Mouse (Mus musculus) limb, embryonic 14.5 days (tissue): ENCODE measurements at regions not wholly inside any gene's neighbourhood (a gene's known extent, or its start where the extent isn't known, plus 50 kb on each side); places are given as distances from the start of the nearest gene placed in this dataset.

Experiments
- ATAC-seq: fragments of 200-750 bp; cut with Nextera tagmentation; 2 replicates; pipeline ENCODE4 v1.8.0; 2017; ENCODE audit warnings: low read depth, moderate number of reproducible peaks, moderate TSS enrichment; ENCODE audit not compliant: low FRiP score
- DNase-seq: peaks from one replicate; pipeline ENCODE4 v3.0.0-alpha.2; 2015; ENCODE audit warnings: low spot score
- H3K27ac ChIP-seq: fragments of 300-500 bp; sonication (generic); replicated peaks from 2 replicates; pipeline ENCODE4 v1.5.1; 2014; ENCODE audit warnings: low read depth, mild to moderate bottlenecking, low read length, moderate library complexity, mixed read lengths
- H3K27me3 ChIP-seq: fragments of 300-500 bp; sonication (generic); 2 replicates; pipeline ENCODE4 v1.6.1; 2014; ENCODE audit warnings: low read length, mixed read lengths; ENCODE audit not compliant: control insufficient read depth, insufficient read depth
- H3K36me3 ChIP-seq: fragments of 300-500 bp; sonication (generic); 2 replicates; pipeline ENCODE4 v1.6.1; 2014; ENCODE audit warnings: mild to moderate bottlenecking, low read length, moderate library complexity, mixed read lengths; ENCODE audit not compliant: control insufficient read depth, insufficient read depth
- H3K4me1 ChIP-seq: fragments of 300-500 bp; sonication (generic); 2 replicates; pipeline ENCODE4 v1.6.1; 2014; ENCODE audit warnings: antibody characterized with exemption, low read length, mixed read lengths; ENCODE audit not compliant: control insufficient read depth, insufficient read depth
- H3K4me2 ChIP-seq: fragments of 300-500 bp; sonication (generic); replicated peaks from 2 replicates; pipeline ENCODE4 v1.6.1; 2014; ENCODE audit warnings: low read depth, mild to moderate bottlenecking, low read length, moderate library complexity; ENCODE audit not compliant: severe bottlenecking
- H3K4me3 ChIP-seq: fragments of 300-500 bp; sonication (generic); replicated peaks from 2 replicates; pipeline ENCODE4 v1.5.1; 2014; ENCODE audit warnings: low read length
- H3K9ac ChIP-seq: fragments of 300-500 bp; sonication (generic); 2 replicates; pipeline ENCODE4 v1.6.1; 2014; ENCODE audit warnings: mild to moderate bottlenecking, low read depth, low read length, moderate library complexity; ENCODE audit not compliant: severe bottlenecking
- H3K9me3 ChIP-seq: fragments of 300-500 bp; sonication (generic); 2 replicates; pipeline ENCODE4 v1.6.1; 2016; ENCODE audit warnings: low read length; ENCODE audit not compliant: control insufficient read depth
- POLR2A ChIP-seq: fragments of 200-500 bp; IDR thresholded peaks from 2 replicates; pipeline ENCODE4 v1.8.0; 2012; ENCODE audit warnings: inconsistent platforms, mild to moderate bottlenecking, moderate library complexity, borderline replicate concordance; ENCODE audit not compliant: insufficient read depth, insufficient read length; ENCODE audit errors: extremely low read depth
- WGBS: fragments of 180-500 bp; shearing (Covaris S2); extraction: QIAGEN DNeasy Blood & Tissue Kit; methylation state at CpG from one replicate; pipeline ENCODE4 v1.1.7; 2014; 5-methylcytosine and 5-hydroxymethylcytosine counted together

DNA sequence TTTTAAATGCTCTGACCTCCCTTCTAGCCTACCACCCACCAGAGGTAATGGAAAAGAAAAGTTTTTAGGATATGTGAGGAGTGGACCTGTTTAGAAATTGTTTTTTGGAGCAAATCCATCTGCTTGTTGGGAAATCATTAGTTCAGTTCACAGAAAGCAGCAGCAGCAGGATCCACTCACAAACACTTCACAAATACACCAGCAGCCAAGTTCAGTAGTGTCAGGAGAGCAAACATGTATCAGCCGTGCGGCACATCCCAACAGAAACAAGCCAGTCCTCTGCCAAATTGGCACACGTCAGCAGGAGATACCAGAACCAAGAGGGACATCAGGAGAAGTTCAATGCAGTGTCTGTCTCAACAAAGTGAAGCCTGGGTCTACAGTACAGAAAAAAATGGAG, 935.6 kb upstream of the Fam98a start:
- Histone ChIP-seq H3K9me3 (no peaks in the 10 kb centered on the region), H3K9ac (no peak overlapping the region), H3K4me1 (no peaks in the 10 kb centered on the region), H3K27ac (no peak overlapping the region), H3K4me3 (no peak overlapping the region), H3K36me3 (no peaks in the 10 kb centered on the region), H3K27me3 (no peaks in the 10 kb centered on the region), H3K4me2 (no peak overlapping the region)
- DNase-seq (no peak), ATAC-seq (no peak)
- 86% methylated on average over 3 of the region's 3 CpGs for WGBS
- TF ChIP-seq POLR2A: no peak

DNA sequence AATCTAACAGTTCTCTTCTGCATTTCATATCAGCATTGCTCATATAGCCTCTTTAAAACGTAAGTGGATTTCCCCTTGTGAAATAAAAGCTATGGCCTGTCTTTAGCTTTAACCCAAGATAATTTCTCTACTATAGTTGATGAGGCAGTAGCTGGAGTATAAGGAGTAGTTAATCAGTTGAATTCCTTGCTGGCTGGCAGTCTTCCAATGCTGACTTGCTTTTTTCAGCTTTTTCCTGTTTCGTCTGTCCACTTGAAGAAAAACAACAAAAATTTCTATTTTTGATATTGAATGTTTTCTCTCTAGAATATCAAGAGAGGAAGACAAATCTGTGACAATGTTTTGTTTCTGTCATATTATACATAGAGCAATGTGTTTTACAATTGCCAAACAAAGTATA, 932.4 kb upstream of the Fam98a start:
- no peaks in the 10 kb centered on the region for H3K27me3 ChIP-seq
- no peak overlapping the region for H3K9ac ChIP-seq
- no peak for TF ChIP-seq POLR2A
- DNase-seq: no peak
- ATAC-seq: no peak
- no peaks in the 10 kb centered on the region for H3K36me3 ChIP-seq
- WGBS: 80% methylated on average over 2 of the region's 2 CpGs
- H3K4me1 ChIP-seq: no peaks in the 10 kb centered on the region
- H3K4me2 ChIP-seq: no peak overlapping the region
- H3K4me3 ChIP-seq: no peak overlapping the region
- no peak overlapping the region for H3K27ac ChIP-seq
- H3K9me3 ChIP-seq: no peaks in the 10 kb centered on the region

DNA sequence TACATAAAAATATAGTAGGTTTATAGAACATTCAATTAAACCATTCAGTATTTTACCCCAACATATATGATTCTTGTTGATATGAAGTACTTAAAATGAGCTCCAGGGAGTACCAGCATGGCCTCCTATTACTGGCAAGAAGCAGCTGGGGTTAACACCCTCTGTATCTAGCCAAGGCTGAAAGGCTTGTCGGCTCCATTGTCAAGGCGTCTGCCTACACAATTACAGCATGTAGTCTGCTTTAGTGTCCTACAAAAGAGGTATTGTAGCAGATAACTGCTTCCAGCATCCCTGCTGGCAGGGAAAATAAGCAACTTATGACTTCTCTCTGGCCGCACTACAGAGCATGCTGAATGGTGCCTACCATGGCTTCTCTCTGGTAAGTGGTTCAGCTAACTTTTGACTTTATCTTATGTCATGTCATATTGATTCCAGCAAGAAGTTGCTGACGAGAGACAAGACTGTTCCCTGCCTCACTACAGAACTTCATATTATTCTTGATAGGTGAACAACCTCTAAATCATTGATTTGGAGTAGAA, 899.6 kb upstream of the Fam98a start:
- Histone ChIP-seq H3K4me3 (no peak overlapping the region), H3K27ac (no peak overlapping the region), H3K9ac (no peak overlapping the region), H3K4me2 (no peak overlapping the region), H3K36me3 (no peaks in the 10 kb centered on the region), H3K9me3 (no peaks in the 10 kb centered on the region), H3K27me3 (no peaks in the 10 kb centered on the region), H3K4me1 (no peaks in the 10 kb centered on the region)
- TF ChIP-seq POLR2A: no peak
- ATAC-seq: no peak
- no peak for DNase-seq
- 77% methylated on average over 4 of the region's 4 CpGs for WGBS
